Mouse (Mus musculus) heart, postnatal 25 days (tissue): ENCODE results near the gene Mfap1b. TPM values are rescaled to one million over a fixed set of nuclear protein-coding genes. Genes with fewer than 3 reads are reported as not detected.
"Not testable (repeated sequence)": the region's sequence is repeated elsewhere in the genome, so short reads cannot be mapped to it uniquely, and the experiment has no call there.

Experiments used
- DNase-seq: peaks from one replicate; pipeline ENCODE4 v3.0.0; 2022; ENCODE audit warnings: low spot score
- intact Hi-C: fragments of 180-260 bp; cut with DNase I; formaldehyde crosslinking; loops from one replicate; pipeline ENCODE4 v1.15.1; 2025
- total RNA-seq, 2 experiments: library from RNA; stranded (reverse); gene quantifications; 2 replicates each; pipeline ENCODE4 v1.2.3; 2021

The Mfap1b gene
- total RNA-seq, result 10 to 100 TPM; 29.1 to 30.2 TPM

DNA sequence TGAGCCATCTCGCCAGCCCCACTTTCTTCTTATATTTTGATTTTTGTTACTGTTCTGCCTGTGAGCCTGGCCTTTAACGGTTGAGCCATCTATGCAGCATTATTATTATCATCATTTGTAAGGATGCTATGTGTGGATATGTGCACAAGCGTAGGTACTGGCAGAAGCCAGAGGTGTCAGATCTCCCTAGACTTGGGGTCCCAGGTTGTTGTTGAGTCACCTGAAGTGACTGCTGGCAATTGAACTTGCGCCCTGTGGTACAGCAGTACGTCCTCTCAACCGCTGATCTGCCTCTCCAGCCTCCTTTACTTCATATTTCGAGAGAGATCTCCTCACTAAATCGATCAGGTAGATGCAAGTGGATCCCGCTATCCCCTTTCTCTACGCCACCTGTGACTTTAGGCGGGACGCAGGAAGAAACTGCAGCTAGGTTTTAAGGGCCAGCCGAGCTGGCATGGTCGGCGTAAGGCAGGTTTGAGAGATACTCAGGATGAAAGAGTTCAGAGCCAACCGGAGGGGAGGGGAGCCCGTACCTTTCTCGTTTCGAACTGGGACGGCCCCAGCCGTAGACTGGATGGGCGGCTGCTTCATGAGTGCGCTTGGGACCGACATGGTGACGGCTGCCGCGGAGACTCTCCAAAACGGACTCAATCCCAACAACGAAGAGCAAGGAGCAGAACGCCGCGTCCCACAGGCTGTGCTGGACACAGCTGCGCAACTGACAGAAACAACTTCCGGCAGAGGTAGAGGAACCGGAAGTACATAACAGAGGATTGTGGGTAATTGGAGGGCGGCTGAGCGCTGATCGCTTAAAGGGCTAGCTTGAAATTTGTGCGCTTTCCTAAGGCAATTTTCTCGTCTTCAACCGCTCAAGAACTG is at the start of gene Mfap1b:
Gene Mfap1b, minus strand, starts transcription at position 767 of the 879 bp plus-strand sequence.
- intact Hi-C loops, result loop anchor here (1.0 kb wide), 2 partner anchors 24 to 34 kb away; partner anchors contain the start of gene Serf2
- DNase-seq, result peak; percentile 62

DNA sequence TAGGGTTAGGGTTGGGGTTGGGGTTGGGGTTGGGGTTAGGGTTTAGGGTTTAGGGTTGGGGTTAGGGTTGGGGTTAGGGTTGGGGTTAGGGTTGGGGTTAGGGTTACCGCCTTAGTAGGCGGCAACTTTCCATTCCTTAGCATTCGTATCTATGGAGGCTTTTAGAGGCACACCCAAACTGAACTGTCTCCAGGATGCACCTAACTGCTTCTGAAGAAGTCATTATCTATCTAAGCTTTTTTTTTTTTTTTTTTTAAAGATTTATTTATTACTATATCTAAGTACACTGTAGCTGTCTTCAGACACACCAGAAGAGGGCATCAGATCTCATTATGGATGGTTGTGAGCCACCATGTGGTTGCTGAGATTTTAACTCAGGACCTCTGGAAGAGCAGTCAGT is 49.0 kb upstream of the Mfap1b start:
- DNase-seq, intact Hi-C loops: not testable (repeated sequence)

DNA sequence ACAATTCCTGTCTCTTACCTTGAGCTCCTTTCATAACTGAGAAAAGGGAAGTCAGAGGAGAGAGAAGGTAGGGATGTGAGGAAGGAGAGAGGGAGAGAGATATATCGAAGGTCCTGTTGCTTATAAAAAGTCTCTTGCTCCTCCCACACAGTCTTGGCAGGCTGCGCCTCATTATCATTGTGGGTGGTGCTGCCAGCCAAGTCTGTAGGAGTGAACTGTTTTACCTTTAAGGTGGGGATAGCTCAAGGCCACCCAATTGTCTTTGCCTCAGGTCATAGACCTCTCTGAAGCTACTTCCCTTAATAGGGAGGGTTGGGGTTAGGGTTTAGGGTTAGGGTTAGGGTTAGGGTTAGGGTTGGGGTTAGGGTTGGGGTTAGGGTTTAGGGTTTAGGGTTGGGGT is 48.1 kb upstream of the Mfap1b start:
- intact Hi-C loops, result no loop called here
- no peak for DNase-seq

DNA sequence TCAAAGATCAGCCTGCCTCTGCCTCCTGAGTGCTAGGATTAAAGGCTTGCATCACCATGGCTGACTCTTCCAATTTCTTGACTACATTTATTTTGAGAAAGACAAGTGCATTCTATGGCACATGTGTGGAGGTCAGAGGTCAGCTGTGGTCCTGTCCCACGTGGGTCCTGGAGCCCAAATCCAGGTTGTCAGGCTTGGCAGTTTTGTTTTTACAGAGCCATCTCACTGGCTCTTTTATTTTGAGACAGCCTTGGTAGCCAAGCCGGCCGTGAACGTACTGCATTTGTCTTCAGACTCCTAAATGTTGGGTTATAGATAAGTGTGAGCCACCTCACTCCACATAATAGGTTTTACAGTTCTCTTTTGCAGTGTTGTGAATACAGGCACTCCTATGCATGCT is 44.8 kb upstream of the Mfap1b start:
- intact Hi-C loops, DNase-seq: not testable (repeated sequence)

DNA sequence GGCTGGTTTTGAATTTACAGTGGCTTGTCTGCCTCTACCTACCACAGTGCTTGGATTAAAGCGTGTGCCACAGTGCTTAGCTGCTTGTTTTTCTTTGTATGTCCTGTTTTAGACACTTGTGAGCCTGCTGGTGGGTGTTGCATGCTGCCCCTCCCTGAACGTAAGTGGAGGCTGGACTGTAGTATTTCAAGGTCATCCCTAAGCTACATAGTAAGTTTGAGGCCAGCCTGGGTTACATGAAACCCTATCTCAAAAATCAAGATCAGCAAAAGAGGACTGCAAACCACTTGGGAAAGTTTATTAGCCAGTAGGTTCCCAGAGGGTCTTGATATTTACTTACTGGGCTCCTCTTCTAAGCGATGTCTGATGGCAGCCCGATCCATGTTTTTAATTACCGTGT is 44.2 kb upstream of the Mfap1b start:
- DNase-seq, result no peak
- intact Hi-C loops, result no loop called here

DNA sequence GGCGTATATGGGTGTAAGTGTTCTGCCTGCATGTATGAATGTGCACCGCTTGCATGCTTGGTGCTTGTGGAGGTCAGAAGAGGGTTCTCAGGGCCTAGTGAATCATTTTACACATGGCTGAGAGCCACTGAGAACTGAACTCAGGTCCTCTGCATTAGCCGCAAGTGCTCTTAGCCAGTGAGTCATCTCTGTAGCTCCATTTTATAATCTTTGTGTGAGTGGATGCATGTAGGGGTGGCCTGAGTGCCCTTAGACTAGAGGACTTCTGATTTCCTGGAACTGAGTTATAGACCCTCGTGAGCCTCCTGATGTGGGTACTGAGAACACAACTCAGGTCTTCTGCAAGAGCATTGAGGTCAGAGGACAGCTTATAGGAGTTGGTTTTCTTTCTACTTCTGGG is 40.3 kb upstream of the Mfap1b start:
- DNase-seq, result no peak
- intact Hi-C loops, result no loop called here

DNA sequence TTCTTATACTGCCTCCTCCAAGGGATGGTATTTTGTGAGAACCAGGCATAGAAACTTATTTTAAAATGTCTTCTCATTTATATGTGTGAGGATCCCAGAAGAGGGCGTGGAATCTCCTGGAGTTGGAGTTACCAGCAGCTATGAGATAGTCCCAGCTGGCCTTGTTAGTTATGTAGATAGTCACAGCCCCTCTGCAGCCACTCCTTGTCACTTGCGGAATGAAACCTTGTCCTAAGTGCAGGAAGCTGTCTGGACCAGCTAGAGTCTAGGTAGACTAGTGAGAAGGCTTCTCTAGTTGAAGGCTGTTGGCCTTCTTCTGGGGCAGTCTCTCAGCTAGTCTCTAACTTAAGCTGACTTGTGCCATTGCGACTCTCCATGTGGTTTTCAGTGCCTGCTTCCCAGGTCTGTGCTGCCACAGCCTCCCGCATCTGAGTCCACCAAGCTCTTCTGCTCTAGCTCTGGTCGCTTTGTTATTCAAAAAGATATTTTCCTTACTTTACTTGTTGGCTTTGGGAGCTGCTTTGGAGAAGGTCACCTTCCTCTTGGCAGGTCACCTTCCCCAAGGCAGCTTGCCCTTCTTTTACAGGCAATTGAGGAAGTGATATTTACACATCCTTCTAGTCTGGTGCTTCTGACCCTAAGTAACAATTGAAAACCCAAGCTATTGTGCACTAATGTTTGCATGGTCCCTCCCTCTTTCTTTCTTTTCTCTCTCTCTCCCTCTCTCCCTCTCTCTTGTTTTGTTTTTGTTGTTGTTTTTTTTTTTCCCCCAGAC is 39.3 kb upstream of the Mfap1b start:
- intact Hi-C loops, DNase-seq: not testable (repeated sequence)

DNA sequence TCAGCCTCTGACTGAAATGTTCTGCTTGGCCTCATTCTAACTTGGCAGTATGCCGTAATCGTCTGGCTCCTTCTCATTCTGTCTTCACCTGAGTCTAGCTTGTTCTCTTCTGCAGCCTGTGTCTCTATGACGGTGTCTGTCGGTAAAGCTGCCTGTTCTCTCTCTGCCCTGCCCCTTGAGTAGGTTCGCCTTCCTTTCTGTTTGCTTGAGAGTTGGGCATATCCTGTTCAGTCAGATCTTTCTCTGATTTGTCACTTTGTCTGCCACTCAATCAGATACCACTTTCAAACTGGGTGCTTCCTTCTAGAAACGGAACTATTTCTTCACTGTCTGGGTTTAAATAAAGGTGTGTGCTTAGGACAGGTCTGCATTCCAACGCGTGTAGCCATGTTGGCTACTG is 37.5 kb upstream of the Mfap1b start:
- no peak for DNase-seq
- intact Hi-C loops, result no loop called here

DNA sequence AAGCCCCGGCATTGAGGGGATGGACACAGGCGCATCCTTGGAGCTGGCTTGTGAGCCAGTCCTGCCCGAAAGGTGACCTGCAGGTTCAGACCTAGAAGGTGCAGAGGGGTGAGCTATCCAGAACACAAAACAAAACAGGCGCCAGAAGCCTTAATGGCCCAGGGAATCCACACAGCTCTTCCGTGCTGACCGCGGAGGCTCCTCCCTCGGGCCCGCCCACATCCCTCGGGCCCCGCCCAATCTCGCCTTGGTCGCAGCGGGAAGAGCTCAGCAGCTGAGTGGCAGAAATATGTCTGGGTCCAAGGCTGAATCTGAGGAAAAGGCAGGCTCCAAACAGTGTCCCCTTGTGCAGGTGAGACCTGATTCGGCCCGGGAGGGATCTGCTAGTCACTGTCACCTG is 35.7 kb upstream of the Mfap1b start:
- DNase-seq, result peak; percentile 35
- intact Hi-C loops, result no loop called here

DNA sequence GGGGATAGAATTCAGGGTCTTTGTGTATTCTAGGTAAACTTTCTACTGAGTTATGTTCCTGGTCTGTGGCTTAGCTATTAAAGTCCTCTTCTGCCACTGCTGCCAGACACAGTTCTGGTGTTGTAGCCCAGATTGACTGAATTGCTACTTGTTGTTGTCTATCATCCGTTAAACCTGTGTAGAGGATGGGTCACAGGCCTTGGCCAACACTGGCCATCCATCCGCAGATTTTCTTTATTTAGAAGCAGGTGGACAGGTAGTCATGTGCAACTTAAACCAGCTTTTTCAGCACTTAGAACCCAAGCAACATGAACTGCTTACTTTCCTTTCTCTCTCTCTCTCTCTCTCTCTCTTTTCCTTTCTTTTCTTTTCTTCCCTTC is 34.1 kb upstream of the Mfap1b start:
- intact Hi-C loops, result loop anchor here (1.0 to 2.0 kb wide), 2 partner anchors 34 to 59 kb away; partner anchors contain the start of genes Mfap1b and Serf2
- no peak for DNase-seq

DNA sequence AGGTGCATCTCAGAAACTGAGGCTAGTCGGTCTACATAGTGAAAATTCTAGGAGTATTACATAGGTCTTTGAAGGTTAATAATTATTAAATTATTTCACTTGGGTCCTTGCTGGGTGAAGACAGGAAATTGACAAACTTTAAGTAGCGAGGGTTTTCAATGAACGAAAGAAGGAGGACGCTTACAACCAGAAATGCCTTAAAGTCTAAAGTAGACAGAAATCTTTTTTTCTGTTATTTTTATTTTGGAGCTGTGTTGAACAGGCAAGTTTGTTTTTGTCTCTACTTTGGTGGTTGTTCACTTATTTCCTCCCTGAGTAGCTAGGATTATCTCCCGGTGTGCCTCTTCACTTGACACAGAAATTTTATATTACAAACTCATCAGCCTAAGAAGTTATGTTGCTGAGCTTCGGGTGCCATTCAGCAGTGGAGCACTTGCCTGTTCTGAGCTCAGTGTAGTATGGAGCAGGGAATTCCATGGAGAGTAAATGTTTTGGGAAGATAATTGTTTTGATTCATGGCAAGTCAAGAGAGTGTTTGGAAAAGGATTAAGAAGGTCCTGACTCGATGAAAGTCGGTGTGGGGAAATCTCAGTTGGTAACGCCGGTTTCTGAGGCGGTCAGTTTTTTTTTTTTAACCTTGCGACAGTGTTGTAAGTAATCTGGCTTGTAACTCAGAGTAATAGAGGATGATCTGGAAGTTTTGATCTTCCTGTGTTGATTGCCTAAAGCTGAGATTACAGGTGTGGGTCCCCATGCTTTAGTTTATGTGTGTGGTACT is 33.5 kb upstream of the Mfap1b start:
- intact Hi-C loops, result loop anchor here (1.0 to 2.0 kb wide), 2 partner anchors 33 to 59 kb away; partner anchors contain the start of genes Mfap1b and Serf2
- no peak for DNase-seq

DNA sequence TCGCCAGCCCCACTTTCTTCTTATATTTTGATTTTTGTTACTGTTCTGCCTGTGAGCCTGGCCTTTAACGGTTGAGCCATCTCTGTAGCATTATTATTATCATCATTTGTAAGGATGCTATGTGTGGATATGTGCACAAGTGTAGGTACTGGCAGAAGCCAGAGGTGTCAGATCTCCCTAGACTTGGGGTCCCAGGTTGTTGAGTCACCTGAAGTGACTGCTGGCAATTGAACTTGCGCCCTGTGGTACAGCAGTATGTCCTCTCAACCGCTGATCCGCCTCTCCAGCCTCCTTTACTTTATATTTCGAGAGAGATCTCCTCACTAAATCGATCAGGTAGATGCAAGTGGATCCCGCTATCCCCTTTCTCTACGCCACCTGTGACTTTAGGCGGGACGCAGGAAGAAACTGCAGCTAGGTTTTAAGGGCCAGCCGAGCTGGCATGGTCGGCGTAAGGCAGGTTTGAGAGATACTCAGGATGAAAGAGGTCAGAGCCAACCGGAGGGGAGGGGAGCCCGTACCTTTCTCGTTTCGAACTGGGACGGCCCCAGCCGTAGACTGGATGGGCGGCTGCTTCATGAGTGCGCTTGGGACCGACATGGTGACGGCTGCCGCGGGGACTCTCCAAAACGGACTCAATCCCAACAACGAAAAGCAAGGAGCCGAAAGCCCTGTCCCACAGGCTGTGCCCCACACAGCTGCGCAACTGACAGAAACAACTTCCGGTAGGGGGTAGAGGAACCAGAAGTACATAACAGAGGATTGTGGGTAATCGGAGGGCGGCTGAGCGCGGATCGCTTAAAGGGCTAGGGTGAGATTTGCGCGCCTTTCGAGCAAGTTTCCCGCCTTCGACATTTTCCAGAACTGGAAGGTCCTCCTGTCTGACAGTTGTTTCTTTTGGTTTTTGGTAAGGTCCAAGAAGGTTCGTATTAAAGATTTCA is 32.3 kb upstream of the Mfap1b start, which contains the start of the genes Mfap1a and Wdr76:
Gene Mfap1a, minus strand, starts transcription at position 724 of the 941 bp plus-strand sequence.
Gene Wdr76, plus strand, starts transcription at position 782 of the 941 bp plus-strand sequence.
- intact Hi-C loops, result loop anchor here (2.0 kb wide), 1 partner anchor 57 kb away; the partner anchor contains the start of gene Serf2
- DNase-seq, result peak; percentile 62

DNA sequence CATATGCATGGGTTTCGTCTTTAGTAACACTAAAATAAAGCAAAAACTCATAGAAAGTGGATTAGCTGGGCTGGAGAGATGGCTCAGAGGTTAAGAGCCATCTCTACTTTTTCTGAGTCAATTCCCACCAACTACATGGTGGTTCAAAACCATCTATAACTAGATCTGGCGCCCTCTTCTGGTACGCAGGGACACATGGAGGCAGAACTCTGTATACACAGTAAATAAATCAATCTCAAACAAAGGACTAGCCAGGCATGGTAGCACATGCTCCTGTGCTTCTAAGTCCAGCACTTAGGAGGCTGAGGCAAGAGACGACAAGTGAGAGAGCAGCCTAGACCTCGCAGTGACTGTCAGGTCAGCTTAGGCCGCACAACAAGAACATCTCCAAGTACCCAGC is 27.7 kb upstream of the Mfap1b start:
- DNase-seq, intact Hi-C loops: not testable (repeated sequence)

DNA sequence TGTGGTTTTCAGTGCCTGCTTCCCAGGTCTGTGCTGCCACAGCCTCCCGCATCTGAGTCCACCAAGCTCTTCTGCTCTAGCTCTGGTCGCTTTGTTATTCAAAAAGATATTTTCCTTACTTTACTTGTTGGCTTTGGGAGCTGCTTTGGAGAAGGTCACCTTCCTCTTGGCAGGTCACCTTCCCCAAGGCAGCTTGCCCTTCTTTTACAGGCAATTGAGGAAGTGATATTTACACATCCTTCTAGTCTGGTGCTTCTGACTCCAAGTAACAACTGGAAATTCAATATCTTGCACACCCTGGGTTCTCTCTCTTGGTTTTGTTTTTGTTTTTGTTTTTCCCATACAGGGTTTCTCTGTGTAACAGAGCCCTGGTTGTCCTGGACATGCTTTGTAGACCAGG is 10.5 kb upstream of the Mfap1b start:
- DNase-seq, intact Hi-C loops: not testable (repeated sequence)

DNA sequence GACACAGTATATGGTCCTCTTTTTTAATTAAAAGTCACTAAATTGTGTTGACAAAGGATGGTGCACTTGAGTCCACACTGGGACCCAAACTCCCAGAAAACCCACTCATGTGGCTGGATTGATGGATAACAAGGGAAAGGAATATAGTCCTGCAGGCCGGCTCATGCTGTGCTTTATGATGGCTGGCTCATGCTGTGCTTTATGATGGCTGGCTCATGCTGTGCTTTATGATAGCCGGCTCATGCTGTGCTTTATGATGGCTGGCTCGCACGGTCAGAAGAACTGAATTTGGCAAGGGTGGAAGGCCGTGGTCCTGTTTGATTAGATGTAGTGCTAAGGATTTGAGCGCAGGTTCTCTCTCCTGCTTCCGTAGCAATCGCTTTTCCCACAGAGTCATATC is 9.7 kb upstream of the Mfap1b start:
- no peak for DNase-seq
- intact Hi-C loops, result no loop called here

DNA sequence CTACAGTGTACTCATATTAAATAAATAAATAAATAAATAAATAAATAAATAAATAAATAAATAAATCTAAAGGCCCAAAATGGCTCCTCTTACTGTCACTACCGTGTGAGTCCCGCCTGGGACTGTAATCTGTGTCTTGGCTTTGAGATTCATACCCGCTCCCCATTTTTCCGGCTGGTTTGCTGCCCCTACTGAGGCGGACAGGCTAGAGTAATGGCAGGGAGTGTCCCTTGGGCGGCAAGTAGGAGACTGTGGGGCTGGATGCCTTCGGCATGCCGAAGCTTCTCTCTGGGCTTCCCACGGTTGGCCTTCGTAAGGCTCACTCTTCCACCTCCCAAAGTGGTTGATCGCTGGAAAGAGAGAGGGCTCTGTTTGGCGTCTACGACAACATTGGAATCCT is 7.0 kb upstream of the Mfap1b start:
- intact Hi-C loops, DNase-seq: not testable (repeated sequence)

DNA sequence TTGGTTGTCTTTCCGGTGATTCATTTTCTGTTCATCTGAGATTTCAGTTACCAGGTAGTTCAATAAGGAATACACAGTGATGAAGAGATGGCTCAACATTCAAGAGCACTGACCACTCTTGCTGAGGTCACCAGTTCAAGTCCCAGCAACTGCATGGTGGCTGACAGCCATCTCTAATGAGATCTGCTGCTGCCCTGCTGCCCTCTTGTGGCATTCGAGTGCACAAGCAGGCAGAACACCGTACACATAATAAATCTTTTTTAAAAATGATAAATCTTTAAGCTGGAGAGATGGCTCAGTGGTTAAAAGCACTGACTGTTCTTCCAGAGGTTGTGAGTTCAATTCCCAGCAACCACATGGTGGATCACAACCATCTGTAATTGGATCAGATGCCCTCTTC is 6.6 kb upstream of the Mfap1b start:
- intact Hi-C loops, result no loop called here
- no peak for DNase-seq

DNA sequence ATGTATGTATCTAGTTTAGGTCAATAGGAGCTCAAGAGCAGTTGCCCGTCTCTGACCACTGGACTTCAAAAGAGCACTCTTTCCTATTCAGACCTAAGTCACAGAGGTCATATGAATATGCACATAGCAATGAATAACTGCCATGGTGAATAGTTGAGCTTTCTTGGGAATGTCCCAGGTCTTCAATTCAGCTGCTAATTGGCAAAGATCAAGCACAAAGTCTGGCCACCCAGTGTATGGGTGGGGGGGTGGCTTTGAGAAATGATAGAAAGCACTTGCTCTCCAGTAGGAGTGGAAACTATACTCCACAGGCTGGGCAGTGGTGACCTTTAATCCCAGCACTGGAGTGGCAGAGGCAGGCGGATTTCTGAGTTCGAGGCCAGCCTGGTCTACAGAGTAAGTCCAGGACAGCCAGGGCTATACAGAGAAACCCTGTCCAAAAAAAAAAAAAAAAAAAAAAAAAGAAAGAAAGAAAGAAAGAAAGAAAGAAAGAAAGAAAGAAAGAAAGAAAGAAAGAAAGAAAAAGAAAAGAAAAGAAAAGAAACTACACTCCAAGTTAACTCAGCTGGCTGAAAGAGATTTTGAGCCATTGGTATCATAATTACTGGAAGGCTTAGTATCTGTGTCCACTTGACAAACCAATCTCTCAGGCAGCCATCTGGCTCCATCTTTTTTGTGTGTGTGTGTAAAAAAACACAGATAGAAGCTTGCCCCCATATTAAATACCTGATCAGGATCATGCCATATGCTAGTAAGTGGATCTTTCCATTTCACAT is 3.8 kb upstream of the Mfap1b start:
- no peak for DNase-seq
- intact Hi-C loops, result no loop called here
